Mouse (Mus musculus): ENCODE results near the gene Prkcd. TPM values are rescaled to one million over a fixed set of nuclear protein-coding genes. Genes with fewer than 3 reads are reported as not detected.
"Not testable (repeated sequence)": the region's sequence is repeated elsewhere in the genome, so short reads cannot be mapped to it uniquely, and the experiment has no call there.

Prkcd gene
- polyA plus RNA-seq, 1 experiment from 2014 or later = 50.6 TPM

DNA sequence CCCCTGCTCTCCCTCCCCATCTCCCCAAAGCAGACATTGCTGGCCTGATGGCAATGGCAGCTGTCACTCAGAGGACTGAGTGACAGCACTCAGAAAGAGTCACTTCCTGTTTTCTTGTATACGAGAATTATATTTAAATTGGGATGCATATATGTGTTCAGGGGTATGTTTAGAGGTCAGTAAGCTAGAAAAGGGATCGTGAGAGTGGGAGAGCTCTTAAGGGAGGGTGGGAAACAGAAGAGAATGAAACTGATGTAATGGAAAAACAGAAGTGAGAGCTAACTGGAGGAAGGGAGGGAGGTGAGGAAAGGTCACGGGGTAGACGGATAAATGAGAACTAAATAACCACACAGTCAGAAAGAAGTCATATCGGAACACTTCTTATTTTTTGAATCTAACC, 46.8 kb downstream of the Prkcd start:
- Histone ChIP-seq H3K4me3 (replicated peaks) (no peak overlapping the region), H3K36me3 (peaks cover 19% of the 10 kb centered on the region), H3K9ac (no peak overlapping the region), H3K27me3 (no peaks in the 10 kb centered on the region), H3K27ac (no peak overlapping the region), H3K4me1 (peaks cover 23% of the 10 kb centered on the region), H3K9me3 (replicated peaks) (no peaks in the 10 kb centered on the region), H3K4me2 (no peak overlapping the region)
- WGBS = 68% methylated on average over 5 of the region's 5 CpGs
- no peak for ATAC-seq (replicated peaks; ENCODE audit: low FRiP score)

GRCm38 (mm10) chr14:30577303-30578062, 48.5 kb downstream of the Prkcd start:
- Histone ChIP-seq H3K4me1 (peaks cover 20% of the 10 kb centered on the region), H3K27ac (0 out of 2 replicates have a peak overlapping the region, but pooled peaks have one; percentile 18), H3K36me3 (peaks cover 36% of the 10 kb centered on the region)
- 0 out of 2 replicates have a peak, but pooled peaks have one; percentile 38 for ATAC-seq (replicated peaks; ENCODE audit: low FRiP score)
- H3K9ac ChIP-seq; H3K4me3 ChIP-seq (replicated peaks); H3K27me3 ChIP-seq; H3K4me2 ChIP-seq; H3K9me3 ChIP-seq (replicated peaks): not testable (repeated sequence)
- 24% methylated on average over 10 of the region's 12 CpGs for WGBS

DNA sequence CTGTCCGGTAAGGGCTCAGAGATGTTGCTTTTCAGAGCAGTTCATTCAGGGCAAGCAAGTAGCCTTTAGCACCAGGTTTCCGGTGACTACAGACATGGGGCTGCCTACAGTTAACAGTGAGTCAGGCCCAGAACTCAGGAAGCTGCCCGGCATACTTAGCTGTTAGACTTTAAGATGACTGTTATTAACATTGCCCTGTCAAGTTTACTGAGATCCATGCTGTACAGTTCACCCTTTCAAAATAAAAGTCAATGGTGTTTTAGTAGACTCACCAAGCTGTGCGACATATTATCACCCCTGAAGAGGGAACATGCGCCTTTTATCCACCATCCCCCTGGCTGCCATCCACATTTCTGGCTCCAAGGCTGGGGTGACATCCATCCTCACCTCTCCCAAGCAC, 49.8 kb downstream of the Prkcd start:
- Histone ChIP-seq H3K27ac (peak overlapping the region; percentile 60; the same call in 1 of the 2 replicates), H3K36me3 (peaks cover 48% of the 10 kb centered on the region), H3K27me3 (no peaks in the 10 kb centered on the region), H3K9ac (no peak overlapping the region), H3K4me2 (no peak overlapping the region), H3K4me1 (peaks cover 20% of the 10 kb centered on the region), H3K9me3 (replicated peaks) (no peaks in the 10 kb centered on the region), H3K4me3 (replicated peaks) (no peak overlapping the region)
- no peak for ATAC-seq (replicated peaks; ENCODE audit: low FRiP score)
- 43% methylated on average over 5 of the region's 5 CpGs for WGBS

GRCm38 (mm10) chr14:30575791-30576190, 50.2 kb downstream of the Prkcd start:
- 68% methylated on average over 7 of the region's 7 CpGs for WGBS
- H3K4me3 ChIP-seq (replicated peaks) = no peak overlapping the region
- H3K9ac ChIP-seq = no peak overlapping the region
- H3K27me3 ChIP-seq = no peaks in the 10 kb centered on the region
- no peak for ATAC-seq (replicated peaks; ENCODE audit: low FRiP score)
- no peaks in the 10 kb centered on the region for H3K9me3 ChIP-seq (replicated peaks)
- H3K4me2 ChIP-seq = no peak overlapping the region
- peaks cover 53% of the 10 kb centered on the region for H3K36me3 ChIP-seq
- H3K4me1 ChIP-seq = peaks cover 20% of the 10 kb centered on the region
- peak overlapping the region; percentile 28; the same call in 1 of the 2 replicates for H3K27ac ChIP-seq

GRCm38 (mm10) chr14:30573983-30574584, 51.9 kb downstream of the Prkcd start:
- Histone ChIP-seq H3K27ac (no peak overlapping the region), H3K36me3 (peaks cover 70% of the 10 kb centered on the region), H3K4me3 (replicated peaks) (no peak overlapping the region), H3K4me2 (no peak overlapping the region), H3K9ac (no peak overlapping the region), H3K27me3 (no peaks in the 10 kb centered on the region), H3K4me1 (peaks cover 24% of the 10 kb centered on the region), H3K9me3 (replicated peaks) (no peaks in the 10 kb centered on the region)
- ATAC-seq (replicated peaks; ENCODE audit: low FRiP score) = 0 out of 2 replicates have a peak, but pooled peaks have one; percentile 19
- 66% methylated on average over 6 of the region's 6 CpGs for WGBS

GRCm38 (mm10) chr14:30573235-30573634, 52.8 kb downstream of the Prkcd start:
- H3K9ac ChIP-seq = no peak overlapping the region
- peaks cover 79% of the 10 kb centered on the region for H3K36me3 ChIP-seq
- H3K27me3 ChIP-seq = no peaks in the 10 kb centered on the region
- WGBS = 72% methylated on average over 8 of the region's 8 CpGs
- H3K9me3 ChIP-seq (replicated peaks) = no peaks in the 10 kb centered on the region
- H3K4me1 ChIP-seq = peaks cover 24% of the 10 kb centered on the region
- H3K4me2 ChIP-seq = no peak overlapping the region
- no peak for ATAC-seq (replicated peaks; ENCODE audit: low FRiP score)
- H3K27ac ChIP-seq = no peak overlapping the region
- H3K4me3 ChIP-seq (replicated peaks) = no peak overlapping the region

GRCm38 (mm10) chr14:30572253-30572652, 53.8 kb downstream of the Prkcd start:
- Histone ChIP-seq H3K4me2 (no peak overlapping the region), H3K36me3 (peaks cover 88% of the 10 kb centered on the region), H3K4me3 (replicated peaks) (no peak overlapping the region), H3K9ac (no peak overlapping the region), H3K27ac (no peak overlapping the region), H3K4me1 (peaks cover 18% of the 10 kb centered on the region), H3K9me3 (replicated peaks) (no peaks in the 10 kb centered on the region), H3K27me3 (no peaks in the 10 kb centered on the region)
- 88% methylated on average over 10 of the region's 10 CpGs for WGBS
- no peak for ATAC-seq (replicated peaks; ENCODE audit: low FRiP score)

DNA sequence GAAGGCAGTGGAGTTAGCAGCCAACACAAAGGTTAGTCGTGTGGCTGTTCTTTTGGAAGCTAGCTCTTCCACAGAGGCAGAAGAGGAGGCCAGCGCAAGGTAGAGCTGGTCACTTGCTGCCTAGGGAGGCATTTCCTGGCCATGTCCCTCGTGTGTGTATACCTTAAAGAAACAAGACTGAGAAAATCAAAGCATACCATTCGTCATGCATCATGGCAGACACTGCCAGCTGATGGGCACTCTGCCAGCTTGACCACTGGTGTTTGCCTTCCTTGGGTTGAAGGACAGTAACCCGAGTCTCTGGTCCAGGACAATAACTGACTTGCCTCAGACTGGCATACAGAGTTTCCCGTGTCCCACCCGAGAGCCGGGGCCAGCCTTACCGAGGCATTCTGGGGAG, 55.7 kb downstream of the Prkcd start:
- Histone ChIP-seq H3K4me1 (0 out of 2 replicates have a peak, but pooled peaks cover 7% of the 10 kb centered on the region), H3K36me3 (peaks cover 99% of the 10 kb centered on the region), H3K27ac (no peak overlapping the region), H3K9ac (no peak overlapping the region), H3K4me3 (replicated peaks) (no peak overlapping the region), H3K27me3 (no peaks in the 10 kb centered on the region), H3K4me2 (no peak overlapping the region), H3K9me3 (replicated peaks) (no peaks in the 10 kb centered on the region)
- WGBS = 76% methylated on average over 9 of the region's 9 CpGs
- ATAC-seq (replicated peaks; ENCODE audit: low FRiP score) = no peak

GRCm38 (mm10) chr14:30568016-30568415, 58.0 kb downstream of the Prkcd start:
- no peak overlapping the region for H3K27ac ChIP-seq
- no peak overlapping the region for H3K9ac ChIP-seq
- 92% methylated on average over 9 of the region's 9 CpGs for WGBS

GRCm38 (mm10) chr14:30566317-30566716, 59.7 kb downstream of the Prkcd start:
- no peak overlapping the region for H3K27ac ChIP-seq
- no peak overlapping the region for H3K9ac ChIP-seq
- no peaks in the 10 kb centered on the region for H3K27me3 ChIP-seq
- no peaks in the 10 kb centered on the region for H3K9me3 ChIP-seq (replicated peaks)
- no peak overlapping the region for H3K4me2 ChIP-seq
- 93% methylated on average over 6 of the region's 6 CpGs for WGBS
- H3K4me1 ChIP-seq = peaks cover 10% of the 10 kb centered on the region
- no peak overlapping the region for H3K4me3 ChIP-seq (replicated peaks)
- peaks cover 92% of the 10 kb centered on the region for H3K36me3 ChIP-seq
- no peak for ATAC-seq (replicated peaks; ENCODE audit: low FRiP score)

More at GRCm38 (mm10) chr14:30568016-30568415, 58.0 kb downstream of the Prkcd start:
- Histone ChIP-seq H3K4me2 (no peak overlapping the region), H3K4me3 (replicated peaks) (no peak overlapping the region), H3K9me3 (replicated peaks) (no peaks in the 10 kb centered on the region), H3K4me1 (0 out of 2 replicates have a peak, but pooled peaks cover 4% of the 10 kb centered on the region), H3K36me3 (peaks cover 98% of the 10 kb centered on the region), H3K27me3 (no peaks in the 10 kb centered on the region)
- no peak for ATAC-seq (replicated peaks; ENCODE audit: low FRiP score)

DNA sequence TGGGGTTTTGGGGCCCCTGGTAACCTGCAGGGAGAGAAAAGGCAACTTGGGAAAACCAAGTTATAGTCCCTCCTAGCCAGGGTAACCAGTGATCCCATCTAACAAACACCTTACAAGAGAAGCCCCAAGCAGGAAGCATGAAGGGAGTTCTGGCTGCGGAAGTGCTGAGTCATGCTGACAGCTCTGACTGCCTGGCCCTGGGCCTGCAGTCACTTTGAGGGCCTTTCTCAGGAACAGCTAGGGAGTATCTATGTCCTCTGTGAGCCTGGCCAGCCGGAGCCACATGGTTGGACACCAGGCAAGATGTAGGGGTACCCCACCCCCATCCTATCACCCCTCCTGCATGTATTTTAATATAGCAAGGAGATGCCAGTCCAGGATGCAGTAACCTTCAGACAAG, 61.6 kb downstream of the Prkcd start:
- H3K4me2 ChIP-seq = no peak overlapping the region
- no peak overlapping the region for H3K9ac ChIP-seq
- H3K36me3 ChIP-seq = peaks cover 92% of the 10 kb centered on the region
- no peak overlapping the region for H3K27ac ChIP-seq
- WGBS = 87% methylated on average over 2 of the region's 2 CpGs
- H3K4me3 ChIP-seq (replicated peaks) = no peak overlapping the region
- H3K9me3 ChIP-seq (replicated peaks) = no peaks in the 10 kb centered on the region
- H3K27me3 ChIP-seq = no peaks in the 10 kb centered on the region
- peaks cover 14% of the 10 kb centered on the region for H3K4me1 ChIP-seq
- ATAC-seq (replicated peaks; ENCODE audit: low FRiP score) = no peak

DNA sequence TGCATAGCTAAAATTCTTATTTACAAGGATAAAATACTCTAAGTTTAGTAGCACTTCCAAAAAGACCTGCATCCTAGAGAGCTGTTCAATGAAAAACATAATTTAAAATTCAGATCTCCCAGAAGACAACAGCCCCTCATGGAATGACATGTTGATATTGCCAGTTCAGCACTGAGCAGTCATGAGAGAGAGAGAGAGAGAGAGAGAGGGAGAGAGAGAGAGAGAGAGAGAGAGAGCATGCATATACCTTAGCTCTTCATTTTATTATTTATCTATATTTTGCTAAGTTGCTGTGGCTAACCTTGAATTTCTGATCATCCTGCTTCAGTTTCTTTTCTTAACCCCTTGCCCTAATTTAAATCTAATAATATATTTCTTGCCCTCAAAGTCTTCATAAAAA, 63.7 kb downstream of the Prkcd start:
- no peak overlapping the region for H3K4me3 ChIP-seq (replicated peaks)
- H3K36me3 ChIP-seq = peaks cover 92% of the 10 kb centered on the region
- H3K4me2 ChIP-seq = no peak overlapping the region
- no peaks in the 10 kb centered on the region for H3K27me3 ChIP-seq
- H3K9ac ChIP-seq = no peak overlapping the region
- H3K9me3 ChIP-seq (replicated peaks) = no peaks in the 10 kb centered on the region
- H3K4me1 ChIP-seq = peaks cover 25% of the 10 kb centered on the region
- no peak for ATAC-seq (replicated peaks; ENCODE audit: low FRiP score)
- H3K27ac ChIP-seq = no peak overlapping the region

Measured in kidney, embryonic 15.5 days (tissue).